Mouse (Mus musculus) liver, embryonic 11.5 days (tissue): ENCODE measurements at regions not wholly inside any gene's neighbourhood (a gene's known extent, or its start where the extent isn't known, plus 50 kb on each side); places are given as distances from the start of the nearest gene placed in this dataset.

Experiments
- ATAC-seq: fragments of 200-750 bp; cut with Nextera tagmentation; replicated peaks from 2 replicates; pipeline ENCODE4 v1.8.0; 2017; ENCODE audit warnings: moderate number of reproducible peaks, mild to moderate bottlenecking, moderate TSS enrichment, moderate library complexity; ENCODE audit not compliant: low FRiP score
- DNase-seq: peaks from one replicate; pipeline ENCODE4 v3.0.0-alpha.2; 2017; ENCODE audit warnings: low spot score
- H3K27ac ChIP-seq: fragments of 300-500 bp; sonication (generic); 2 replicates; pipeline ENCODE4 v1.5.1; 2014; ENCODE audit warnings: mild to moderate bottlenecking, low read depth, low read length, control low read depth
- H3K27me3 ChIP-seq: fragments of 300-500 bp; sonication (generic); replicated peaks from 2 replicates; pipeline ENCODE4 v1.6.1; 2014; ENCODE audit warnings: low read length, mixed read lengths; ENCODE audit not compliant: control insufficient read depth, insufficient read depth
- H3K36me3 ChIP-seq: fragments of 300-500 bp; sonication (generic); 2 replicates; pipeline ENCODE4 v1.6.1; 2014; ENCODE audit warnings: mild to moderate bottlenecking, low read length, moderate library complexity, mixed read lengths; ENCODE audit not compliant: control insufficient read depth, insufficient read depth
- H3K4me1 ChIP-seq: fragments of 300-500 bp; sonication (generic); replicated peaks from 2 replicates; pipeline ENCODE4 v1.6.1; 2014; ENCODE audit warnings: low read length, mixed read lengths; ENCODE audit not compliant: control insufficient read depth, insufficient read depth
- H3K4me2 ChIP-seq: fragments of 300-500 bp; sonication (generic); 2 replicates; pipeline ENCODE4 v1.6.1; 2014; ENCODE audit warnings: mild to moderate bottlenecking, control low read depth, moderate library complexity
- H3K4me3 ChIP-seq: fragments of 300-500 bp; sonication (generic); 2 replicates; pipeline ENCODE4 v1.5.1; 2014; ENCODE audit warnings: low read depth, low read length, control low read depth
- H3K9ac ChIP-seq: fragments of 300-500 bp; sonication (generic); 2 replicates; pipeline ENCODE4 v1.6.1; 2014; ENCODE audit warnings: low read depth, low read length, control low read depth
- H3K9me3 ChIP-seq: fragments of 300-500 bp; sonication (generic); 2 replicates; pipeline ENCODE4 v1.6.1; 2016; ENCODE audit warnings: low read length, inconsistent platforms, mixed read lengths; ENCODE audit not compliant: control insufficient read depth
- WGBS: fragments of 180-500 bp; shearing (Covaris S2); extraction: QIAGEN DNeasy Blood & Tissue Kit; methylation state at CpG from one replicate; pipeline ENCODE4 v1.1.7; 2014; 5-methylcytosine and 5-hydroxymethylcytosine counted together

GRCm38 (mm10) chr7:133477933-133478332, 124.0 kb downstream of the Tex36 start:
- no peaks in the 10 kb centered on the region for H3K9me3 ChIP-seq
- no peaks in the 10 kb centered on the region for H3K4me1 ChIP-seq
- no peak overlapping the region for H3K9ac ChIP-seq
- ATAC-seq: no peak
- 74% methylated on average over 5 of the region's 5 CpGs for WGBS
- H3K4me3 ChIP-seq: no peak overlapping the region
- H3K36me3 ChIP-seq: no peaks in the 10 kb centered on the region
- H3K27ac ChIP-seq: no peak overlapping the region
- H3K4me2 ChIP-seq: no peak overlapping the region
- DNase-seq: no peak
- H3K27me3 ChIP-seq: no peaks in the 10 kb centered on the region

- Histone ChIP-seq H3K27me3 (no peaks in the 10 kb centered on the region), H3K36me3 (no peaks in the 10 kb centered on the region), H3K9me3 (no peaks in the 10 kb centered on the region), H3K9ac (no peak overlapping the region), H3K4me2 (no peak overlapping the region), H3K4me3 (no peak overlapping the region), H3K4me1 (no peaks in the 10 kb centered on the region), H3K27ac (no peak overlapping the region)
- 88% methylated on average over 6 of the region's 6 CpGs for WGBS
- ATAC-seq (no peak), DNase-seq (no peak)
These were observed 124.7 kb downstream of the Tex36 start for GRCm38 (mm10) chr7:133477221-133477620.

GRCm38 (mm10) chr7:133471706-133472105, 130.3 kb downstream of the Tex36 start:
- no peaks in the 10 kb centered on the region for H3K9me3 ChIP-seq
- no peaks in the 10 kb centered on the region for H3K4me1 ChIP-seq
- ATAC-seq (no peak), DNase-seq (no peak)
- WGBS: 81% methylated on average over 5 of the region's 5 CpGs
- no peaks in the 10 kb centered on the region for H3K27me3 ChIP-seq
- no peak overlapping the region for H3K4me2 ChIP-seq
- no peak overlapping the region for H3K9ac ChIP-seq
- H3K4me3 ChIP-seq: no peak overlapping the region
- H3K36me3 ChIP-seq: no peaks in the 10 kb centered on the region
- H3K27ac ChIP-seq: no peak overlapping the region

GRCm38 (mm10) chr7:133470620-133470958, 131.4 kb downstream of the Tex36 start:
- no peak for ATAC-seq
- H3K4me2 ChIP-seq: no peak overlapping the region
- H3K27me3 ChIP-seq: no peaks in the 10 kb centered on the region
- H3K9ac ChIP-seq: no peak overlapping the region
- no peak for DNase-seq
- no peak overlapping the region for H3K4me3 ChIP-seq
- H3K4me1 ChIP-seq: no peaks in the 10 kb centered on the region
- 68% methylated on average over 3 of the region's 3 CpGs for WGBS
- no peak overlapping the region for H3K27ac ChIP-seq
- H3K36me3 ChIP-seq: no peaks in the 10 kb centered on the region
- H3K9me3 ChIP-seq: no peaks in the 10 kb centered on the region

GRCm38 (mm10) chr7:133469952-133470619, 131.9 kb downstream of the Tex36 start:
- H3K36me3 ChIP-seq: no peaks in the 10 kb centered on the region
- no peaks in the 10 kb centered on the region for H3K4me1 ChIP-seq
- no peak overlapping the region for H3K4me2 ChIP-seq
- no peaks in the 10 kb centered on the region for H3K27me3 ChIP-seq
- no peak overlapping the region for H3K9ac ChIP-seq
- no peak for DNase-seq
- no peak overlapping the region for H3K27ac ChIP-seq
- no peak for ATAC-seq
- H3K4me3 ChIP-seq: no peak overlapping the region
- 55% methylated on average over 6 of the region's 6 CpGs for WGBS
- H3K9me3 ChIP-seq: no peaks in the 10 kb centered on the region

- Histone ChIP-seq H3K4me2 (no peak overlapping the region), H3K36me3 (no peaks in the 10 kb centered on the region), H3K9ac (no peak overlapping the region), H3K27ac (no peak overlapping the region), H3K27me3 (no peaks in the 10 kb centered on the region), H3K4me1 (no peaks in the 10 kb centered on the region), H3K4me3 (no peak overlapping the region), H3K9me3 (no peaks in the 10 kb centered on the region)
- no peak for ATAC-seq
- 55% methylated on average over 3 of the region's 3 CpGs for WGBS
- DNase-seq: no peak
These were observed 132.9 kb downstream of the Tex36 start for GRCm38 (mm10) chr7:133469106-133469505.

- WGBS: 27% methylated on average over 3 of the region's 3 CpGs
- Histone ChIP-seq H3K27ac (no peak overlapping the region), H3K9ac (no peak overlapping the region), H3K4me1 (no peaks in the 10 kb centered on the region), H3K9me3 (no peaks in the 10 kb centered on the region), H3K27me3 (no peaks in the 10 kb centered on the region), H3K4me3 (no peak overlapping the region), H3K36me3 (no peaks in the 10 kb centered on the region), H3K4me2 (no peak overlapping the region)
- DNase-seq (no peak), ATAC-seq (no peak)
These were observed 133.6 kb downstream of the Tex36 start for GRCm38 (mm10) chr7:133468346-133468745.

- no peaks in the 10 kb centered on the region for H3K36me3 ChIP-seq
- H3K27ac ChIP-seq: no peak overlapping the region
- H3K9me3 ChIP-seq: no peaks in the 10 kb centered on the region
- no peak overlapping the region for H3K9ac ChIP-seq
- no peak for ATAC-seq
- DNase-seq: no peak
- no peaks in the 10 kb centered on the region for H3K4me1 ChIP-seq
- no peaks in the 10 kb centered on the region for H3K27me3 ChIP-seq
- whole genome bisulfite sequencing: 86% methylated on average over 3 of the region's 3 CpGs
- H3K4me2 ChIP-seq: no peak overlapping the region
- no peak overlapping the region for H3K4me3 ChIP-seq
These were observed 134.4 kb downstream of the Tex36 start for GRCm38 (mm10) chr7:133467579-133467978.

- 76% methylated on average over 7 of the region's 7 CpGs for WGBS
- Histone ChIP-seq H3K4me1 (no peaks in the 10 kb centered on the region), H3K27me3 (no peaks in the 10 kb centered on the region), H3K27ac (no peak overlapping the region), H3K36me3 (no peaks in the 10 kb centered on the region), H3K4me2 (no peak overlapping the region), H3K9ac (no peak overlapping the region), H3K4me3 (no peak overlapping the region), H3K9me3 (no peaks in the 10 kb centered on the region)
- DNase-seq (no peak), ATAC-seq (no peak)
These were observed 142.7 kb downstream of the Tex36 start for GRCm38 (mm10) chr7:133459306-133459705.
